In genomic region chr6:119526498-119526897, GRCm38 (mm10) we compare ENCODE assay signal across 30 mouse cellular contexts. TPM values are rescaled to one million over a fixed set of nuclear protein-coding genes. Genes with fewer than 3 reads are reported as not detected.
DNase-seq lines count a peak whose midpoint lies in the region; ATAC-seq and TF ChIP-seq lines count a peak whose summit lies in the region.
"Had no signal": no experiment of that assay in that cellular context is flagged by ENCODE, and none has a peak within 500 bp of the region (broad histone marks: within the 10 kb centered on the region; RNA-seq: fewer than 3 reads in every experiment).

No protein-coding gene starts in this region.

- no peaks in the 10 kb centered on the region for H3K79me2 ChIP-seq in heart, adult 2 months (replicated peaks; ENCODE audit: control insufficient read depth, insufficient read depth, low read length)

- peaks cover 3% of the 10 kb centered on the region; the same call in 1 of the 2 replicates for H3K4me1 ChIP-seq in heart, postnatal 0 days (ENCODE audit: control insufficient read depth, insufficient read depth)
- H3K4me1 ChIP-seq in heart, adult 2 months (ENCODE audit: control insufficient read depth, insufficient read depth, low read length), result no peaks in the 10 kb centered on the region
- H3K4me1 ChIP-seq in kidney, embryonic 16.5 days (ENCODE audit: insufficient read depth, low read length), result 0 out of 2 replicates have a peak, but pooled peaks cover 3% of the 10 kb centered on the region
- H3K4me1 ChIP-seq in hindbrain, embryonic 10.5 days (replicated peaks), result peaks cover 33% of the 10 kb centered on the region

- no peak overlapping the region for H3K27ac ChIP-seq in heart, postnatal 0 days (ENCODE audit: low read depth)
- H3K27ac ChIP-seq in heart, adult 2 months, result no peak overlapping the region
- no peak overlapping the region for H3K27ac ChIP-seq in kidney, embryonic 16.5 days (ENCODE audit: low read length)
- no peak overlapping the region for H3K27ac ChIP-seq in hindbrain, embryonic 10.5 days
- H3K27ac ChIP-seq: embryonic facial prominence, embryonic 13.5 days; forebrain, embryonic 12.5 days; hindbrain, embryonic 13.5 days; liver, embryonic 14.5 days had no signal

- in situ Hi-C loops in Patski (cut with MboI; ENCODE audit: low pct_unique_long_range_greater_than_20kb), result no loop called here

- H3K27me3 ChIP-seq in heart, postnatal 0 days (ENCODE audit: control insufficient read depth, insufficient read depth, low read length), result no peaks in the 10 kb centered on the region
- no peaks in the 10 kb centered on the region for H3K27me3 ChIP-seq in heart, adult 2 months (ENCODE audit: control insufficient read depth, insufficient read depth, low read length)
- H3K27me3 ChIP-seq in kidney, embryonic 16.5 days (ENCODE audit: insufficient read depth, low read length), result no peaks in the 10 kb centered on the region
- no peaks in the 10 kb centered on the region for H3K27me3 ChIP-seq in Patski
- no peaks in the 10 kb centered on the region; the same call in 1 of the 2 replicates for H3K27me3 ChIP-seq in hindbrain, embryonic 10.5 days (ENCODE audit: insufficient read depth, poor library complexity, severe bottlenecking)
- H3K27me3 ChIP-seq: embryonic facial prominence, embryonic 13.5 days; forebrain, embryonic 12.5 days; heart, embryonic 12.5 days; hindbrain, embryonic 13.5 days had no signal

- no peak overlapping the region for H3K9ac ChIP-seq in heart, postnatal 0 days (replicated peaks; ENCODE audit: low read depth, low read length)
- H3K9ac ChIP-seq in heart, adult 2 months (ENCODE audit: low read depth, low read length), result no peak overlapping the region
- H3K9ac ChIP-seq in kidney, embryonic 16.5 days (replicated peaks; ENCODE audit: low read length), result no peak overlapping the region
- H3K9ac ChIP-seq: embryonic facial prominence, embryonic 13.5 days; forebrain, embryonic 12.5 days; forebrain, postnatal 0 days; heart, embryonic 12.5 days; hindbrain, embryonic 13.5 days; liver, embryonic 14.5 days had no signal

- no peaks in the 10 kb centered on the region for H3K36me3 ChIP-seq in heart, postnatal 0 days (replicated peaks; ENCODE audit: control insufficient read depth, insufficient read depth, low read length)
- no peaks in the 10 kb centered on the region for H3K36me3 ChIP-seq in heart, adult 2 months (ENCODE audit: control insufficient read depth, insufficient read depth, low read length)
- H3K36me3 ChIP-seq in kidney, embryonic 16.5 days (ENCODE audit: insufficient read depth, low read length), result no peaks in the 10 kb centered on the region
- no peaks in the 10 kb centered on the region for H3K36me3 ChIP-seq in hindbrain, embryonic 10.5 days
- H3K36me3 ChIP-seq: embryonic facial prominence, embryonic 13.5 days; forebrain, embryonic 12.5 days; heart, embryonic 12.5 days; hindbrain, embryonic 13.5 days had no signal

- ATAC-seq in heart, postnatal 0 days (ENCODE audit: insufficient read depth, low read depth), result peak; percentile 49
- 0 out of 2 replicates have a peak, but pooled peaks have one; percentile 28 for ATAC-seq in kidney, embryonic 16.5 days (ENCODE audit: low FRiP score, low TSS enrichment)
- peak; percentile 85 for ATAC-seq in Patski
- ATAC-seq: CD4-positive, CD25-positive, alpha-beta regulatory T cell, adult 4 months; forebrain, postnatal 0 days; intestine, embryonic 16.5 days; midbrain, embryonic 16.5 days had no signal

- POLR2A ChIA-PET in Patski (lab: Charles Lee), result no interaction called here

- H3K9me3 ChIP-seq in heart, postnatal 0 days (replicated peaks; ENCODE audit: control insufficient read depth, low read length), result no peaks in the 10 kb centered on the region
- H3K9me3 ChIP-seq in kidney, embryonic 16.5 days (ENCODE audit: low read length), result no peaks in the 10 kb centered on the region
- no peaks in the 10 kb centered on the region for H3K9me3 ChIP-seq in hindbrain, embryonic 10.5 days
- H3K9me3 ChIP-seq: embryonic facial prominence, embryonic 13.5 days; forebrain, embryonic 12.5 days; heart, embryonic 12.5 days; hindbrain, embryonic 13.5 days had no signal

- DNase-seq in heart, postnatal 0 days (ENCODE audit: low spot score), result no peak
- no peak for DNase-seq in heart, adult 2 months
- DNase-seq in kidney, adult 8-10 months, result no peak
- peak; percentile 85 for DNase-seq in Patski (ENCODE audit: low read depth, low spot score)
- no peak for DNase-seq in frontal cortex, postnatal 10 days (ENCODE audit: low spot score in 2 of 2)
- no peak for DNase-seq in hindbrain, embryonic 10.5 days (ENCODE audit: low spot score)
- DNase-seq: adrenal gland, postnatal 25 days; cerebellum, adult 18-20 months; cerebellum, postnatal 10 days; forebrain, postnatal 0 days; gastrocnemius, postnatal 25 days; heart, adult 11 months; kidney, adult 9 months; liver; lung, adult 2 months; right cerebral cortex, postnatal 25 days; spleen, adult 18-20 months; thymus, postnatal 4 days had no signal

- TF ChIP-seq EP300 in heart, postnatal 0 days (IDR thresholded peaks at IDR 0.05; ENCODE audit: low read depth), result no peak
- TF ChIP-seq EP300 in heart, adult 2 months (IDR thresholded peaks at IDR 0.05; ENCODE audit: insufficient read depth, low read depth, low read length), result no peak

- H3K4me2 ChIP-seq in heart, postnatal 0 days (ENCODE audit: low read depth, low read length), result no peak overlapping the region
- H3K4me2 ChIP-seq in kidney, embryonic 16.5 days (replicated peaks; ENCODE audit: low read depth, low read length), result no peak overlapping the region
- H3K4me2 ChIP-seq: embryonic facial prominence, embryonic 13.5 days; forebrain, embryonic 12.5 days; heart, embryonic 12.5 days; hindbrain, embryonic 13.5 days; midbrain, embryonic 11.5 days had no signal

- H3K4me3 ChIP-seq in heart, postnatal 0 days (ENCODE audit: low read depth, low read length), result no peak overlapping the region
- H3K4me3 ChIP-seq in heart, adult 2 months, result no peak overlapping the region
- H3K4me3 ChIP-seq in kidney, embryonic 16.5 days (ENCODE audit: low read length), result no peak overlapping the region
- no peak overlapping the region for H3K4me3 ChIP-seq in hindbrain, embryonic 10.5 days
- H3K4me3 ChIP-seq: embryonic facial prominence, embryonic 13.5 days; forebrain, embryonic 12.5 days; heart, embryonic 12.5 days; hindbrain, embryonic 13.5 days had no signal

- no peak for TF ChIP-seq POLR2A in heart, adult 2 months (IDR thresholded peaks at IDR 0.05; ENCODE audit: insufficient read depth, low read depth, low read length)

- CTCF ChIA-PET in Patski (lab: Charles Lee), result interaction anchor here (1.7 to 2.0 kb wide), 2 partner anchors 13 to 54 kb away, joined by 3 to 5 read pairs; no protein-coding TSS in a partner anchor

- no peak for TF ChIP-seq CTCF in heart, postnatal 0 days (IDR thresholded peaks at IDR 0.05; ENCODE audit: low read depth)
- TF ChIP-seq CTCF in heart, adult 2 months (IDR thresholded peaks at IDR 0.05), result no peak
- no peak for TF ChIP-seq CTCF in Patski (IDR thresholded peaks at IDR 0.05)

- WGBS in heart, postnatal 0 days, result 60% methylated on average over 5 of the region's 5 CpGs
- 59% methylated on average over 5 of the region's 5 CpGs for WGBS in heart, adult 2 months
- WGBS in kidney, embryonic 16.5 days, result 68% methylated on average over 5 of the region's 5 CpGs
- WGBS in hindbrain, embryonic 10.5 days, result 81% methylated on average over 5 of the region's 5 CpGs

- intact Hi-C loops in heart, adult 2 months (cut with DNase I), result no loop called here

RNA-seq across cellular contexts. Expression of gene Wnt5b, which starts 17.6 kb away (rescaled TPM):
- 5.3 and 5.5 TPM in 2 replicates for total RNA-seq in heart, postnatal 0 days (2014; rRNA removed; ENCODE audit: low replicate concordance)
- polyA plus RNA-seq in heart, postnatal 0 days (2015; fragmentation: Nextera tagmentation; extraction: Ambion mirVana), result 4.2 and 4.3 TPM in 2 replicates
- 1 to 10 TPM; 2.4 to 3.0 TPM for total RNA-seq in heart, adult 2 months (2021)
- polyA plus RNA-seq in heart, adult 2 months (2012; rRNA removed), result 2.5 and 2.9 TPM in 2 replicates
- 9.6 and 10.1 TPM in 2 replicates for polyA plus RNA-seq in kidney, embryonic 16.5 days (2015; fragmentation: Nextera tagmentation; extraction: Ambion mirVana)
- polyA plus RNA-seq in Patski (2021), result 9.8 TPM
- polyA plus RNA-seq in hindbrain, embryonic 10.5 days (2016; fragmentation: Nextera tagmentation; extraction: Ambion mirVana), result 7.9 and 8.8 TPM in 2 replicates
- total RNA-seq: common myeloid progenitor, adult 5-6 weeks; megakaryocyte progenitor cell, adult 5-6 weeks had no signal

RNA-seq across cellular contexts. Expression of gene Fbxl14, which starts 47.0 kb away (rescaled TPM):
- 40.1 and 43.3 TPM in 2 replicates for total RNA-seq in heart, postnatal 0 days (2014; rRNA removed; ENCODE audit: low replicate concordance)
- polyA plus RNA-seq in heart, postnatal 0 days (2015; fragmentation: Nextera tagmentation; extraction: Ambion mirVana), result 2.2 TPM in 2 replicates
- total RNA-seq in heart, adult 2 months (2021), result 10 to 100 TPM; 16.0 to 16.6 TPM
- 19.7 and 20.3 TPM in 2 replicates for polyA plus RNA-seq in heart, adult 2 months (2012; rRNA removed)
- polyA plus RNA-seq in kidney, embryonic 16.5 days (2015; fragmentation: Nextera tagmentation; extraction: Ambion mirVana), result 5.0 and 5.1 TPM in 2 replicates
- 29.5 TPM for polyA plus RNA-seq in Patski (2021)
- polyA plus RNA-seq in hindbrain, embryonic 10.5 days (2016; fragmentation: Nextera tagmentation; extraction: Ambion mirVana), result 3.1 and 3.4 TPM in 2 replicates

Comparison
In these comparisons a context has a peak if more than half of its experiments do, and no peak if none do; other contexts are left out.
1. ATAC-seq: peak in every context shown above with its lines; median percentile 85 in Patski; 49 in heart, postnatal 0 days; 28 in kidney, embryonic 16.5 days.